Mouse (Mus musculus): ENCODE measurements around the gene Rassf1.

DNA sequence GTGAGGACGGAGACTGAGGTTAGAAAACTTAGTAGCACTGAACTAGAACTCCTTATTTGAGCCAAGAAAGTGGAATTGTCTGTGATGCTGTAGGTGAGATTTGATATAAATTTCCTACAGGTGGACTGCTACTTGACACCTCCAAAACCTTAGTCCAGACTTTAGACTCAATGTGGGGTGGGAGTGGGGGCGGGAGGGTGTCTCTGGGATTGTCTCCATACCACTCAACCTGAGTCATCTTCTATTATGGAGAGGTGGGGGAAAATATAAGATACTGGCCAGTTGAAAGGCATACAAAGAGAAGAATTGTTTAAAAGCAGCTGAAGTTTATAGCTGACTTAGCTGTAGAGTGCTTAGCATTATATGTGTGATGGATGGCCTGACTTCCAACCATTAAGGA, 4.3 kb downstream of the Rassf1 start:
- TF ChIP-seq EP300 (IDR thresholded peaks at IDR 0.05; ENCODE audit: low read depth), result no peak
- no peak for TF ChIP-seq CTCF (IDR thresholded peaks at IDR 0.05; ENCODE audit: low read depth)
